Mouse (Mus musculus): ENCODE measurements around the gene Hs1bp3.

GRCm38 (mm10) chr12:8358344-8358966 is 45.2 kb downstream of the Hs1bp3 start:
- TF ChIP-seq CTCF (IDR thresholded peaks at IDR 0.05; ENCODE audit: extremely low read depth, insufficient read depth, low read length) (no peak), POLR2A (IDR thresholded peaks at IDR 0.05; ENCODE audit: extremely low read depth, insufficient read depth, low read length) (no peak)

Measured in cortical plate, adult 2 months (tissue).